Mouse (Mus musculus): ENCODE measurements around the gene Ap1g2.
A peak's percentile ranks its signal among the peaks of the same experiment; 100 is the strongest.

The Ap1g2 gene

DNA sequence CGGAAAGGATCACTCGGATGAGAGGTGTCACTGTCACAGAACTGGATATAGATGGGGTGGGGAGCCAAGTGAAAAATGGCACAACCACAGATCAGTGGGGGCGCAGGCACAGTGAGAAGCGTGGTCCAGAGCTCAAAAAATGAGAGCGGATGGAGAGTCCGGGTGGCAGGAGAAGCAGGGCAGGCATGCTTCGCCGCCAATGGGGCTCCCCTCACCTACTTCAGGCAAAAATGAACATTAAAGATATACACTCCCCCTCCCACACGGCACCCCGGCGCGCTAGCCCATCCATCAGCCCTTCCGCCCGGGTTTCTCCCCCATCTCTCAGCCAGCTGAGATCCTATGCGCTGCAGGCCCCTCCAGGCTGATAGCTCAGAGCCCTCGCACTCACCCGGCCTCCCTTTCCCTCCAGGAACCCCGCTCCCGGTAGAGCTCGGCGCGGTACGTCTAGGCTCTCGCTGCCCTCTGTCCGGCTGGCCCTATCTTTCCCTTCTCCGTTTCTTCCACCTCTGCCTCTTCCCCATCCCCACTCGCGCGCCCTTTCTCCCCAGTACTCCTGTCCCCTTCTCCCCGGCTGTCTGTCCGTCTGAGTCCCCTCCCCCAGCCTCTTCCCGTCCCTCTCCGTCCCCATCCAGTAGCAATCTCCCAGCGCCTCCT is 15.1 kb downstream of the Ap1g2 start:
- peak overlapping the region; percentile 94 for H3K4me3 ChIP-seq (replicated peaks; ENCODE audit: low read length)
- no peaks in the 10 kb centered on the region for H3K9me3 ChIP-seq (ENCODE audit: low read length)
- H3K27me3 ChIP-seq (ENCODE audit: insufficient read depth, low read length) = no peaks in the 10 kb centered on the region
- H3K4me1 ChIP-seq (replicated peaks; ENCODE audit: low read depth, low read length) = peaks cover 87% of the 10 kb centered on the region
- peaks cover 14% of the 10 kb centered on the region; the same call in 1 of the 2 replicates for H3K36me3 ChIP-seq (ENCODE audit: insufficient read depth, low read length)
- TF ChIP-seq POU5F1 (IDR thresholded peaks at IDR 0.05; ENCODE audit: borderline replicate concordance, low read length) (no peak), NANOG (IDR thresholded peaks at IDR 0.05; ENCODE audit: borderline replicate concordance, low read length) (no peak), CTCF (conservative IDR thresholded peaks at IDR 0.05; ENCODE audit: low read length) (no peak)

DNA sequence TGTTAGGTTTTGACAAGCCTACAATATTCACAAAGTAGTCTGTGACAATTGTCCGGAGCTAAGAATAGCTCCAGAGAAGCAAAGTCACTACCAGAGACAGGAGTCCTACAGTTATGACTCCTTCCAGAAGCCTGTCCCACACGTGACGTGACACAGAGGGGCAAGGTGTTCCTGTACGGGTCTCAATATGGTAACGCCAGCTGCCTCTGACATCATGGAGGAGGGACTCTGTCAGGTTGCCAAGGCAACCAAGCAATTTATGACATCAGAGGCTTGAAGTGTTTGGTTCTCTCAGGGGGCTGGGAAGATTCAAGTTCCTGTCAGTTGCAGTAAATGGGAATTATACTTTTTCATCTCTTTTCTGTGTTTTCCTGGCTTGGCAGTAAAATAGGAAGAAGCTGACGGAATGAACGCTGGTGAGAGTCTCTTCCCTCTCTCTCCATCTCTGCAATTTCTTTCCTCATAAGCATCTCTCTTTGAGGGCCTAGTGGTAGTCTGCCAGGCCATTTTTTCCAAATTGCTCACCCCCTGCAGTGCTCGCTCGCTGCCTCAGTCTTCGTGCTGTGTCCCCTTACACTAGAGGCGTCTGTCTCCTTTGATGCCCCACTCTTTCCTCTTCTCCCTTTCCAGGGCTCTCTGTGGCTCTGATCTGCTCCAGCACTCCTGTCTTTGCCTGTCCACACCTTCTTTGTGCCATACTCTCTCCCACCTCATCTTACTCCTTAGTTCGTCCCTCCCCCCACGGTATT is 17.0 kb downstream of the Ap1g2 start:
- Histone ChIP-seq H3K4me3 (replicated peaks; ENCODE audit: low read length) (0 out of 2 replicates have a peak overlapping the region, but pooled peaks have one; percentile 94), H3K4me1 (replicated peaks; ENCODE audit: low read depth, low read length) (peaks cover 88% of the 10 kb centered on the region), H3K27me3 (ENCODE audit: insufficient read depth, low read length) (no peaks in the 10 kb centered on the region), H3K9me3 (ENCODE audit: low read length) (no peaks in the 10 kb centered on the region), H3K36me3 (ENCODE audit: insufficient read depth, low read length) (peaks cover 14% of the 10 kb centered on the region; the same call in 1 of the 2 replicates)
- TF ChIP-seq CTCF (conservative IDR thresholded peaks at IDR 0.05; ENCODE audit: low read length) (no peak), NANOG (IDR thresholded peaks at IDR 0.05; ENCODE audit: borderline replicate concordance, low read length) (no peak), POU5F1 (IDR thresholded peaks at IDR 0.05; ENCODE audit: borderline replicate concordance, low read length) (no peak)

DNA sequence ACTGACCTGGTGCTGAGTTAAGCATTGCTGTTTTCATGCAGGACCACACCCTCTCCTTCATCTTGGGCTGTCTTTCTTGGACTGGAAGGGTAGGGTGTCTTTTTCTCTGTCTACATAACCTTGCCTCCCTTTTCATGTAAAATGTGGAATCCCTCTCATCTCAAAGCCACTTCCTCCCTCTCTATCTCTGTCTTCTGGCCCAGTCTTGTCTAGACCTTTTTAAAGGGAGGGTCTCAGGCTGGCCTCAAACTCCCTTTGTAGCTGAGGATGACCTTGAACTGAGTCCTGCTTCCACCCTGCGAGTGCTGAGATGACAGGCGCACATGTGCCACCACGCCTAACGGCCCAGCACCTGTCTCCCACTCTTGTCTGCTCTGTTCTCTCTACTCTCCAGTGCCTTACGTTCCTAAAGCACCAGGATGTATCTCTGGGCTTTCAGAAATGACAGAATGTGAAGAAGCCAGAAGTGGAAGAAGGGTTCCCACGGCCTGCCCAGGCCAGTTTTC is 20.3 kb downstream of the Ap1g2 start:
- peaks cover 99% of the 10 kb centered on the region for H3K4me1 ChIP-seq (replicated peaks; ENCODE audit: low read depth, low read length)
- H3K27me3 ChIP-seq (ENCODE audit: insufficient read depth, low read length) = no peaks in the 10 kb centered on the region
- H3K9me3 ChIP-seq (ENCODE audit: low read length) = no peaks in the 10 kb centered on the region
- peak overlapping the region; percentile 54 for H3K4me3 ChIP-seq (replicated peaks; ENCODE audit: low read length)
- TF ChIP-seq POU5F1 (IDR thresholded peaks at IDR 0.05; ENCODE audit: borderline replicate concordance, low read length) (peak; percentile 58; the same call in 1 of the 2 replicates), NANOG (IDR thresholded peaks at IDR 0.05; ENCODE audit: borderline replicate concordance, low read length) (peak; percentile 47; the same call in 1 of the 2 replicates), CTCF (conservative IDR thresholded peaks at IDR 0.05; ENCODE audit: low read length) (no peak)
- peaks cover 44% of the 10 kb centered on the region for H3K36me3 ChIP-seq (ENCODE audit: insufficient read depth, low read length)

DNA sequence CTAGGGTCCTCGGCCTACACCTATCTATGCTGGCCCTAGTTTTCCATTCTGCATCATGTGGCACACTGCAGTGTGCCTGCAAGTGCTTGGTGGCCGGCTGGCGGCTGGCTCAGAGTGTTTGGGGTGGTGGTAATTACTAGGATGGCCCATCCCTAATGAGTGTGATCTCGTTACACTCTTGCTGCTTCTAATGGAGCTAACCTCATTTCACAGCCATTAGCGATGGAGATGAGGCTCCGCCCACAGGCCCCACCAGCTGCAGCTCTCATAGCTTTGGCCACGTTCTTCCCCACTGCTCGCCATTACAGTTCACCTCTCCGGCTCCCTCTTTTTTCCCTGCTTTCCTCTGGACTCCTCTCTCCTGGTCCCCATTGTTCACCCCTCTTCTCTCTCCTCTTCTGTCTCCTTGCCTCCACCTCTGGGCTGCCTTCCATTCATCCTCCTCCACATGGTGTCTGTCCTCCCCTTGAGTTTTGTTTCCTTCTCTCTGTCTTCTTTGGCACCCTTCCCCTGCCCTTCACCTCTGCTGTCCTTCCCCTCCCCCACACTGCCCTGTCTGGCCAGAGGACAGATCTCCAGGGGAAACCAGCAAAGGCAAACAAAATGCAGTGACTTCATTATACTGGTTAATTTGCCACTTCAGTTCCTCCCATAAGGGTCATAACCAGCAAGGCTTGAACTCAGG is 20.9 kb downstream of the Ap1g2 start:
- Histone ChIP-seq H3K4me1 (replicated peaks; ENCODE audit: low read depth, low read length) (peaks cover 99% of the 10 kb centered on the region), H3K9me3 (ENCODE audit: low read length) (no peaks in the 10 kb centered on the region), H3K4me3 (replicated peaks; ENCODE audit: low read length) (peak overlapping the region; percentile 54), H3K36me3 (ENCODE audit: insufficient read depth, low read length) (peaks cover 43% of the 10 kb centered on the region), H3K27me3 (ENCODE audit: insufficient read depth, low read length) (no peaks in the 10 kb centered on the region)
- TF ChIP-seq CTCF (conservative IDR thresholded peaks at IDR 0.05; ENCODE audit: low read length) = no peak
- no peak for TF ChIP-seq POU5F1 (IDR thresholded peaks at IDR 0.05; ENCODE audit: borderline replicate concordance, low read length)
- no peak for TF ChIP-seq NANOG (IDR thresholded peaks at IDR 0.05; ENCODE audit: borderline replicate concordance, low read length)

GRCm38 (mm10) chr14:55083481-55083880 is 22.9 kb downstream of the Ap1g2 start:
- no peak for TF ChIP-seq POU5F1 (IDR thresholded peaks at IDR 0.05; ENCODE audit: borderline replicate concordance, low read length)
- TF ChIP-seq CTCF (conservative IDR thresholded peaks at IDR 0.05; ENCODE audit: low read length) = no peak
- TF ChIP-seq NANOG (IDR thresholded peaks at IDR 0.05; ENCODE audit: borderline replicate concordance, low read length) = no peak
- Histone ChIP-seq H3K27me3 (ENCODE audit: insufficient read depth, low read length) (no peaks in the 10 kb centered on the region), H3K4me1 (replicated peaks; ENCODE audit: low read depth, low read length) (peaks cover 99% of the 10 kb centered on the region), H3K9me3 (ENCODE audit: low read length) (no peaks in the 10 kb centered on the region), H3K36me3 (ENCODE audit: insufficient read depth, low read length) (peaks cover 34% of the 10 kb centered on the region), H3K4me3 (replicated peaks; ENCODE audit: low read length) (peak overlapping the region; percentile 33)

GRCm38 (mm10) chr14:55081105-55081504 is 25.3 kb downstream of the Ap1g2 start:
- TF ChIP-seq POU5F1 (IDR thresholded peaks at IDR 0.05; ENCODE audit: borderline replicate concordance, low read length) (peak; percentile 55; the same call in 1 of the 2 replicates), CTCF (conservative IDR thresholded peaks at IDR 0.05; ENCODE audit: low read length) (no peak)
- Histone ChIP-seq H3K9me3 (ENCODE audit: low read length) (no peaks in the 10 kb centered on the region), H3K4me1 (replicated peaks; ENCODE audit: low read depth, low read length) (peaks cover 99% of the 10 kb centered on the region), H3K4me3 (replicated peaks; ENCODE audit: low read length) (peak overlapping the region; percentile 74), H3K27me3 (ENCODE audit: insufficient read depth, low read length) (no peaks in the 10 kb centered on the region), H3K36me3 (ENCODE audit: insufficient read depth, low read length) (peaks cover 30% of the 10 kb centered on the region)

DNA sequence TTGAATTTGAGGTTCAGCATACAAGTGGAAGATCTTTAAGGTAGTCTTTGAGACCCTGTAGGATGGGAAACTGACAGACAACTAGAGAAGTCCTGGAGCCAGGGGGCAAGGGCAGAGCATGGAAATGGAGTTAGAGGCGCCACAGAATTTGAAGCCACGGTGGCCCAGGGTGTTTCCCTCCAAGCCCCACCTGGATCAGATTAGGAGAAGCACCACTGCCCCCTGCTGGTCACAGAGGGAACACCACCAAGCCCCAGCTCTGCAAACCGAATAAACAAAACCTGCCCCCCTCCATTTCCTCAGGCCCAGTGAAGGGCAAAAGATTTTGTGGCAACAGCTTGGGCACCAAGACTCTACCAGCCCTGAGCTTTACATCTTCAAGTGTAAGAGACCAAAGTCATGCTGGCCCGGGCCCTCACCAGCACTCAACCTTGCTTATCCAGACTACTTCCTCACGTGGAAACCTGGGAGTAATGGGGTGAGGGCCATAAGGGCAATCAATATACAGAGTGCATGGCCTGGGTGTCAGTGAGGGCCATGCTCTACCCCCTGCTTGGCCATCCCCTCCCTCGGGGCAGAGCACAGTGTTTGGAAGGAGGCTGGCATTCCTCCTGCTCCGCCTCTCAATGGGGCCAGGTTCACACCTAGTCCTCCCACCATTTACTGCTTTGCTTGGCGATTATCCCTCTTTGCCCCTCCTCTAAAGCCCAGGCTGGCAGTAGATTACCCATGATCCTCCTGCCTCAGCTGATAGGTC is 27.0 kb downstream of the Ap1g2 start:
- H3K4me1 ChIP-seq (replicated peaks; ENCODE audit: low read depth, low read length) = peaks cover 100% of the 10 kb centered on the region

More for the DNA sequence above, 27.0 kb downstream of the Ap1g2 start:
- peaks cover 42% of the 10 kb centered on the region for H3K36me3 ChIP-seq (ENCODE audit: insufficient read depth, low read length)
- TF ChIP-seq NANOG (IDR thresholded peaks at IDR 0.05; ENCODE audit: borderline replicate concordance, low read length) (no peak), CTCF (conservative IDR thresholded peaks at IDR 0.05; ENCODE audit: low read length) (peak; percentile 98)
- no peaks in the 10 kb centered on the region for H3K27me3 ChIP-seq (ENCODE audit: insufficient read depth, low read length)
- H3K4me3 ChIP-seq (replicated peaks; ENCODE audit: low read length) = peak overlapping the region; percentile 74
- H3K9me3 ChIP-seq (ENCODE audit: low read length) = no peaks in the 10 kb centered on the region

All from E14TG2a.4 (cell line).